Mouse (Mus musculus) right cerebral cortex, adult 18-20 months (tissue): ENCODE results near the gene Ptf1a.

Source experiments
- DNase-seq: peaks from one replicate; pipeline ENCODE4 v3.0.0; 2022; ENCODE audit warnings: mixed read lengths

Ptf1a gene

DNA sequence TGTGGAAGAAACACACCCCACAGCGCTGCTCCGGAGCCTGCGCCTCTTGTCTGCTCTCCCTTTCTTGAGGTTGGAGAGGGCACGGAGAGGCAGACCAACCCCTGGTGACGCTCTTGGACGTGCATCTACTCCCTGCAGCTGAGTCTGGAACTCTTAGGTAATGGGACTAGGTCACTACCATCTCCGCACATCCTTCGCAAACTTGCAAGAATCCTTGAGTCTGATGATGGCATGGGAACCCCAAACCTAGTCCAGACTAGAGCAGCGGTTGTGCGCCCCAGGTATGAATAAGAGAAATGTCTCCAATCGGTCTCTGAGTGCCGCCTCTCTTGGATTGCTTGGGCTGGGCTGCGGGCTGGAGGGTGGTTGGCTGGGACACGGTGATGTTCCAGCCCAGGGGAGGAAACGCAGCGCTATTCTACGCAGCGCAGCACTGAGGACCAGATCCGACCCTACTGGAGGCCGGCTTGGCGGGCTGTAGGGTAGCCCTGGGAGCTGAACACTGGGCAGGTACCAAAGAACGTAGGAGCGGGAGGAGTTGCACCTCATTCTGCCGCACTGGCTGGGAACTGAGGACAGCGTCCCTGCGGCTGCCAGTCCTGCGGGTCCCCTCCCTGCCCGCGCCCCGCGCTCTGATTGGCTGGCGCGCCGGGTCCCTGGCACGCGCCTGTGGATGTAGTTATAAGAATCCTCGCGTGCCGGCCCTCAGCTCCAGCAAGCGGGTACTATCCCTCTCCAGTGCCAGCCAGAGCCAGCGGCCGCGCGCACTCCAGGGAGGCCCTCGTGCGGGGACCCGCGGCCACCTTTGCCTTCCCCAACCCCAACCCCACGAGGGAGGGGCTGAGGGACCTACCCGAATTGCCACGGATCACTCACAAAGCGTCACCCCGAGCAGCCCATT, at the start of gene Ptf1a:
Gene Ptf1a (plus strand): TSS at position 733 of the 901 bp plus-strand sequence.
- no peak for DNase-seq

DNA sequence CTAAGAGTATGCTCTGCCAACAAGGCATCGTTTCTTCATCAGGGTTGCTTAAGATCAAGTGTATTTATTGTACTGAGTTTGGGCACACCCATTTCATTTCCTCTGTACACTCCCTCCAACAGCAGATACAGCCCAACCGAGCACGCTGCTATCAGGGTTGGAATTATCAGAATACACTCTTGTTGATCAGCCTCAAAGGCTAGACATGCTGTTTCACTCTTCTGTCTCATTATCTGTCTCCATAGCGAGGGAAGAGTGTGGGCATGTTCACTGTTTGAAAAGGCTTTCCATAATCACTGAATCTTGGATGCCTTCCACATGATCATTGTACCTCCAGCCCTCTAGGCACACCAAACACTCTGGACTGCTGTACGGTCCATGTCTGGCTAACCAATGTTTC, 40.1 kb upstream of the Ptf1a start:
- no peak for DNase-seq

DNA sequence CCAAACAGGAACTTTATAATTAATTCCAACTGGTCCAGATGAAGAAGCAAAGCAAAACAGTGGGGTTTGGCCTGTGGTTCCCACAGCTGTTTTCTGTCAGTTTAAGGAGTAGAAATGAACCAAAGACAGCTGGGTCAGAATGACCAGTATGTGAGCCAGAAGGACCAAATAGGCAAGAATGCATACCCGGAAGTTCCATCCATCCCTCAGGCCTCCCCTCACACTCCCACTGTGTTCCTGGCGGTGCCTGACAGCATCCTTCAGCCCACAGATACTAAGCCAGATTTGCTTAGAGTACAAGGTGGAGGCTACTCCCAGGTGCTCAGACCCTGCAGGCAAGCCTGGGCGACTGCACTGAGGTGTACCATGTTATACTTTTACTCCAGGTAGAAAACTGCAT, 38.9 kb upstream of the Ptf1a start:
- DNase-seq = no peak

DNA sequence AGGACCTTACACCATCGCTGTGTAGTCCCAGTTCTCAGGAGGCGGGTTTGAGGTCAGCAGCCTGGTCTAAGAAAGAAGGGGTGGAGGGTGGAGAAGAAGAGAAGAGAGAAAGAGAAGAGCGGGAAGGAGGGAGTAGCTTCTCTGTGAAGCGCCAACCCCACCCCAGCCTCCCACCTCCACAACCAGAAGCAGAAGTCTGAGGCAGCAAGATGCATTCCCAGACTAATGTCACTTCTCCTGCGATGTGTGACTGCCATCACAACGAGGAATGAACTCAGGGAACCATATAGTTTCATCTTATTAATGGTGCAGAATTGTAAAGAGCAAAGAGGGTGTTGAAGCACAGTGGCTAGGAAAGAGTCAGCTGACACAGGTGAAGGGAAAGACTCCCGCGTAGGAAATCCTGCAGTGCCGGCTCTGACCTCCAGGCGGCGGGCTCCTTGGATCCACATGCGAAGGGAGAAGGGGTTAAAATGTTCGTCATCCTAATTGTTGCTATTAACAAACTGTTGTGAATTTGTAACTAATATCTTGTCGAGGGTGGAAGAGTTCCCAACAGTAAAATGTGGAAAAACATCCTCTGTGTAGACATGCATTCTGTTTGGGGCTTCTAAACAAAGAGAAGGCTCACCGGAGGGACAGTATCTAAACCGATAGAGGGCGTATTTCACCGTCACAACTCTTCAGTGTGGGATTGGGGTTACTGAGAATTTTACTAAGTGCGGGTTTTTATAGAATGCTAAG, 31.1 kb upstream of the Ptf1a start:
- DNase-seq = peak; percentile 66

DNA sequence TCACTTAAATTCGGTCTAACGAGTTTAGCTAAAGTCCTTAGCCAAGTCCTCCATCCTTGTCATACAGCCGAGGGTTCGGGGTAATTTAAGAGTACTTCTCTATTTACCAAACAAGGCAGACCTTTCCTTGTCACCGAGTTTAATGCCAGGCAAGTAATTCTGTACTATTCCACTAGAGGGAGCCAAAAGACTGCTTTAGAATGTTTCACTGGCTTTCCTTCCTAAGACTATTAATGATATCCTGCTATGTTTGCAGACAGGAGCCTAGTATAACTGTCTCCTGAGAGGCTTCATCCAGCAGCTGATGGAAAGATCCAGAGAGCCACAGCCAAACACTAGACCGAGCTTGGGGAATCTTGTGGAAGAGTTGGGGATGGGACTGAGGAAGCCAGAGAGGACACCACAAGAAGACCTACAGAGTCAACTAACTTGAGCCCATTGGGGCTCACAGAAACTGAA, 30.4 kb upstream of the Ptf1a start:
- DNase-seq = peak; percentile 47

DNA sequence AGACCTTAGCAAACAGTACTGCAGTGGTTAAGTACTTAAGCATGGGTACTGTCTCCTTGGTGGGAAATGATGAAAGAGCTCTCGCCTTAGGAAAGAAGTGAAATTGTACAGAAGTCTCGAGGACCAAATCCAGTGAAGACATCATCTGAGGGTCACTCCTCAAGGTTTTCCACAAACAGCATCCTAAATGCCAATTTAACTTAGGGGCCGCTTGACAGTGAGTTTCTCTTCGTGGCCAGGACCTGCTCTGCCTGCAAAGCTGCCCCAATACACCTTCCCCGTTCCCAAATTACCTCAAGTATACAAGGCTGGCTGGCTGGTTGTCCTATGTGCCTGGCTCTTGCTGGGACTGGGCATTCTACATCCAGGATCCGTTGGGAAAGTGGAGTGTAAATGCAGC, 29.4 kb upstream of the Ptf1a start:
- DNase-seq = no peak

DNA sequence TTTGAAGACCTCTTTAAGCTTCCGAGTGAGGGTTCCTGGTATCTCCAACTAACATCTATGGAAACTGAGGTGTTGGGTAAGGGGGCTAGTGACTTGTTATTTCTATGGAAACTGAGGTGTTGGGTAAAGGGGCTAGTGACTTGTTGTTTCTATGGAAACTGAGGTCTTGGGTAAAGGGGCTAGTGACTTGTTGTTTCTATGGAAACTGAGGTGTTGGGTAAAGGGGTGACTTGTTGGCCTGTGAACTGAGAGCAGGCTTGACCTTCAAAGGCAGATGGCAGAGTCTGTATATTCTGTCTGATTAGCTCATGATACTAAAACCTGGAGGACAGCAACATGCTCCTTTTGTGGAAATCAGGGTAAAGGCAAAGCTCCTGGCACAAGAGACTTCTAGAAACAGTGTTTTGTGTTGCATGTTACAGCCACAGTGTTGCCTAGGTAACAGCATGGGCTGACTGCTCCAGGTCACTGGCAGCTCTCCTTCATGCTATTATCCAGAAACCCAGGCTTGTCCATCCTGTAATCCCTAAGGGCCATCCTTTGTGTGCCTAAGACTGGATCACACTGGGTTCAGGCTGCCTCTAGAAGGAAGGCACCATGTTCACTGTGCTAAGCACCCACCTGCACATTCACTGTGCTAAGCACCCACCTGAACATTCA, 25.6 kb upstream of the Ptf1a start:
- no peak for DNase-seq

DNA sequence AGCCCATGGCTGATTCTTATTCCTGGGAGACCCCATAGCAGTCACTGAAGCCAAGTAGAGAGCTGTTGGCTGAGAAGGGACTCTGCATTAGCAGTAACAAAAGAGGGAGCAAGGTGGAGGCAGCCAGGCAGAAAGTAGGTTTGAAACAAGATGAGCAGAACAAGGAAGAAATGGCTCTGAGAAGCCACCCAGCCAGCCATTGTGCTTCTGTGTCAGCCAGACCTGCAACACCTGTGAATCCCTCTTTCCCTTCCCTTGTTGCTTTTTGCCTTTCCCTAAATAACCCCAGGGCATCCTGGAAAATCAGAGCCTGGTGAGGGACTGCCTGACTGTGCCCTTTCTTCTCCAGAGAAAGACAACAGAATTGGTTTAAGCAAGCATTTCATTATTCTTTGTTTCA, 23.2 kb upstream of the Ptf1a start:
- DNase-seq = no peak

DNA sequence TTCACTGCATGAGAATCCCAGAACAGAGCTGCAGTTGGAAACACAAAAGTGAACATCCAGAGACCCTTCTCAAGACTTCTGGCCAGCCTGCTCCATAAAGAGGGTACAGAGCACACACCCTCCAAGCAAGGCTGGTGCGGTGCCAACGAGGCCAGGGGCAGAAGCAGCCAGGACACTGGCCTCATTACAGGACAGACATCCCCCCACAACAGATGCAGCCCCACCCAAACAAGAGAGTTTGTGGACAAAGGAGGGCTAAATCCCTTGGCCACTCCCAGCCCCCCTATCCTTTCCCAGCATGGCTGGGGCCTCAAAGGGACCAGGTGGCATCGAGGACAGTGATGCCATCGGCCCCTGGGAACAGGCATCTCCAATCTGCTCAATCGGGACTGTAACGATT, 22.4 kb upstream of the Ptf1a start:
- no peak for DNase-seq

DNA sequence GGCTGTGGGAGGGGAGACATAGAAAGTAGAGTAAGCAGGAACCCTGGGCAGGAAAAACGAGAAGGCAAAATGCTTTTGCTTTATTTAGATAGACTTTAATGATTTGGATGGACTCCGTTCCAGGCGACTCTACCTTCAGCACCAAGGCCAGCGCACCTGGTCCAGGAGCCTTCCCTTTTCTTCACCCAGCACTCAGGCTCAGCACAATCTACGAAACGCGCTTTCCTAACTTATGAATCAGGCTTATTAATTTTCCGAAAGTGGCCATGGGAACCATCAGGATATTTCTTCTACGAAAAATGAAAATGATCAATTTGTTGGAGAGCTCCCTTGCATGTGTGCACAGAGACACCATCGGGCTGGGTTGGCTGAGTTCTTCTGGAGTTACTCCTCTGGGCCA, 16.4 kb upstream of the Ptf1a start:
- DNase-seq = no peak

DNA sequence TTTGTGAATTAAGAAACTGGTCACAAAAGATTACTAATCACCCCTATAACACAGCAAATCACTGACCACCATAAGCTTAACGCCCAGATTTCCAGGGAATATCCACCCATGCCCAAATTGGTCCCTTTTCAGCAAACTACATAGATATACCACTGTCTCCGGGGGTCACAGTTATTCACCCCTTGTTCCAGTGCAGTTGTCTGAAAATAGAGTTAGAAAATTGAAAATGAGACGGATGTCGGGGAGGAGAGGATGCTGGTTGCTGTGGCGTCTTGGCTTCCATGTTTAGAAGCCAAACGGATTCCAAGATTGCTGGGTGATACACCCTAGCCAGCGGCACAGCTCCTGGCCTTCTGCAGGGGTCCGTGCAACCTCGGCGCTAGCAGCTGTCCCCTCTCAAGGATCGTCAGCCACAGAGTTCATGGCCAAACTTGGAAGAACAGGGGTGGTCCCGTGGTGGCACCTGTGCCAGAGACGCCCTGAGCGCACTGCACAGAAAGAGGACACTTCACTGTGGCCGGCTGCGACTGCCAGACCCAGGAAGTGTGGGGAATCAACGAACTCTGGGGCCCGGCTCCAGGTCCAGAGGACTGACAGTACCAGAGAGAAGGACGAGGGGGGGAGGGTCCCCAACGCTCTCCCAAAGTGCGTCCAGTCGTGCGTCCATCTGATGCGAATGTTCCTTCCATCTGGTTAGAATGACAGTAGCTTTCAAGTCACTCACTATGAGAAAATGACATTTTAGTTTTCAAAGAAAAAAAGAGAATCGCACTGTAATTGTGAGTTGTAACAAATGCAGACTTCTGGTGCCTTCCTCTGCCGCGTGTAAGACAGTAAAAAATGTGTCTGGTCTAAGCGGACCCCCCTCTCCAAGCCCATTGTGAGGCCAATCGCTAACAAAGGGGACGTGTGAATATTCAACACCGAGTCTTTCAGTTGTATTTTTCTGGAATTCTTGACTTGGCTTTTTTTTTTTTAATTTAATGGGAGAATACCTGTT, 15.5 kb upstream of the Ptf1a start:
- DNase-seq = no peak

DNA sequence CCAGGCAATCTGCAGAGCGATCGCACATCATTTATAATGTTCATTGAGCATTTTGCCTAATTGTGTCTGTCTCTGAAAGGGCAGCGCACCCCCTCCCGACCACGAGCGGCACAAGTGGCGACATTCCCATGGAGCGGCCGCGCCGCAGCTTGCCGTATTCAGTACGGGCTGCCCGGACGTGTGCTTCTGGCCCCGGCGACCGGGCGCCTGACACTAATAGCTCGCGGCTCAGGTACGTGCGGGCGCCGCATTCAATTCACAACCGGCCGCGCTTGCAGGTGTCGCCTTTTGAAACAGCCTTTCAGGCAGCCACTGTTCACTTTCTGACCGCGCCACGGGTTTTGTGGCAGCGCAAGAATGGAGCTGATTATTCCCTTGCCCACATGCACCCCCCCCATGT, 14.7 kb upstream of the Ptf1a start:
- no peak for DNase-seq

DNA sequence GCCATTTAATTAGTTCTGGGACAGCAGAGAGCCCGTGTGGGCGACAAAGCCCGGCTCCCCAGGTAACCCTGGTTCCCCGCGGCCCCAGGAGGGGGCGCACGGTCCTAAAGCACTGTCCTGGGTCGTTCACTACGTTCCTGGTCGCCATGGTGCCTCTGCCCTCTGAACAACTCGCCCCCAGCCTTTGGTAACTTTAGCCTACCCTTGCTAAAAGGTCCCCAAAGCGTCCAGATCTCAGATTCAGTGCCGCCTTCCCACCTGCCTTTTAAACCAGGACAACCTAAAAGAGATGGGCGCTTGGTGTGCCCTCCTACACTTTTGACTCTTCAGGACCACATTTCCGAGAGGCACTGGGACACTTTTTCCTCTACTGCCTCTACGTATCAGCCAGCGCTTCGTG, 14.3 kb upstream of the Ptf1a start:
- DNase-seq = no peak

DNA sequence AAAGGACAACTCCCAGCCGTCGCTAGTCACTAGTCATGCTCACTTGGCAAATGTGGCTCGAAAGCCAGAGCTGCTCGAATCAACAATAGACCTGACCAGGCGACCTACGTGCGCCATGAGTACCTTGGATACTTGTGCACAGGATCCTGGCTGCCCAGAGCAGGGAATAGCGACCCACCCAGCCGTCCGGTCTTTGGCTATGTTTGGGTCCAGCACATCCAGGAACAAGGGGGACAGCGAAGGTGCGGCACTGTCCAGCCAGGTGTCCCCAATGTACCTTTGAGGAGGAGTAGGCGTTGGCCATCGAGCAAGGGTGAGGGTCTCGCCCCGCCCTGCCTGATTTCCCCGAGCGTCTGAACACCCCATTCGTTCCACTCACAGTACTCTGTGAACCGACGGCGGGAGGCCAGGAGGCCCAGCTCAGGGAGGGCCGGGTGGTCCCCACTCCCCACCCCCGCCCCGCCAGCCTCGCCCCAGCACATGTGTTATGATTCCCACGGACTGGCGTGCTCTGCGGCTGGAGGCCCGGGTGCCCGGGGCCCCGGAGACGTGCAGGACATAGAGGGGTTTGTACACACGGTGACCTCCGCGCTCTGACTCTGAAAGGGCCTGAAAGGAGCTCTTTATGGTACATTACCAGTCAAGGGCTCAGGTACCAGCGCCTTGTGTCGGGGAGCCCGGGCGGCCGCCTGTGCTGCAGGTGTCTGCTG, 13.7 kb upstream of the Ptf1a start:
- DNase-seq = no peak

DNA sequence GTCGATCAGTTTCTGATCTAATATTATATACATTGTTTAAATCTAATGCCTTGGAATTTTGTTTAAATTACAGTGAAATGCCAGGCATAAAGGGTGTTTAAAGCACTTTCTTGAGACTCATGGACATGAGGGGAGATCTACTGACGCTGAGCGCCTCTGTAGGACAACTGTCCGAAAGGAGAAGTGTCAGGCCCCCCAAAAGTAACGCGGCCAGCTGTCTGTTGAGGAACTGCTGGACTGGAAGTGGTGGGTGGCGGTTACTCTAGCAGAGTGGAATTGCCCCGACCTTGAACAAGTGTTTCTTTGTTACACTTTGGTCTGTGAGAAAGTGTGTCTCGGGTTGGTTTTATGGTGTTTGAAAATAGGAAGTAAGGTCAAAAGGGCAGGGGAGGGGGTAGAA, 1.1 kb upstream of the Ptf1a start:
- DNase-seq = no peak

DNA sequence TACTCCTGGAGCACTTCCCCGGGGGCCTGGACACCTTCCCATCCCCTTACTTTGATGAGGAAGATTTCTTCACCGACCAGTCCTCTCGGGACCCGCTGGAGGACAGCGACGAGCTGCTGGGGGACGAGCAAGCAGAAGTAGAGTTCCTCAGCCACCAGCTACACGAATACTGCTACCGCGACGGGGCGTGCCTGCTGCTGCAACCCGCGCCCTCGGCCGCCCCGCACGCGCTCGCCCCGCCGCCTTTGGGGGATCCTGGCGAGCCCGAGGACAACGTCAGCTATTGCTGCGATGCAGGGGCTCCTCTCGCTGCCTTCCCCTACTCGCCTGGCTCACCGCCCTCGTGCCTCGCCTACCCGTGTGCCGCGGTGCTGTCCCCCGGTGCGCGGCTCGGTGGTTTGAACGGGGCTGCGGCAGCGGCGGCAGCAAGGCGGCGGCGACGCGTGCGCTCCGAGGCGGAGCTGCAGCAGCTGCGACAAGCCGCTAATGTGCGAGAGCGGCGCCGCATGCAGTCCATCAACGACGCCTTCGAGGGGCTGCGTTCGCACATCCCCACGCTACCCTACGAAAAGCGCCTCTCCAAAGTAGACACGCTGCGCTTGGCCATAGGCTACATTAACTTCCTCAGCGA, 523 bp downstream of the Ptf1a start:
- no peak for DNase-seq

DNA sequence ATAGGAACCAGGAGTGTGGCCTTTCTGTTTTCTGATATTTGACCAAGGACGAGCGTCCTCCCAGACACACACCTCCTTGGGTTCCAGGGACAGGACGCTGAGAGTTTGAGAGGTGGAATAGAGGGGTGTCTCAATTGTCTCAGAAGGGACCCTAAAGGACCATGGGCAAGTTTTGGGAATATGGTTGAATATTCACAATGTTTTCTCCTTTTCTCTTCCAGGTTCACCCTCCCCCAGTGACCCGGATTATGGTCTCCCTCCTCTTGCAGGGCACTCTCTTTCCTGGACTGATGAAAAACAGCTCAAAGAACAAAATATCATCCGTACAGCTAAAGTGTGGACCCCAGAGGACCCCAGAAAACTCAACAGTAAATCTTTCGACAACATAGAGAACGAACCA, 1.3 kb downstream of the Ptf1a start:
- no peak for DNase-seq

DNA sequence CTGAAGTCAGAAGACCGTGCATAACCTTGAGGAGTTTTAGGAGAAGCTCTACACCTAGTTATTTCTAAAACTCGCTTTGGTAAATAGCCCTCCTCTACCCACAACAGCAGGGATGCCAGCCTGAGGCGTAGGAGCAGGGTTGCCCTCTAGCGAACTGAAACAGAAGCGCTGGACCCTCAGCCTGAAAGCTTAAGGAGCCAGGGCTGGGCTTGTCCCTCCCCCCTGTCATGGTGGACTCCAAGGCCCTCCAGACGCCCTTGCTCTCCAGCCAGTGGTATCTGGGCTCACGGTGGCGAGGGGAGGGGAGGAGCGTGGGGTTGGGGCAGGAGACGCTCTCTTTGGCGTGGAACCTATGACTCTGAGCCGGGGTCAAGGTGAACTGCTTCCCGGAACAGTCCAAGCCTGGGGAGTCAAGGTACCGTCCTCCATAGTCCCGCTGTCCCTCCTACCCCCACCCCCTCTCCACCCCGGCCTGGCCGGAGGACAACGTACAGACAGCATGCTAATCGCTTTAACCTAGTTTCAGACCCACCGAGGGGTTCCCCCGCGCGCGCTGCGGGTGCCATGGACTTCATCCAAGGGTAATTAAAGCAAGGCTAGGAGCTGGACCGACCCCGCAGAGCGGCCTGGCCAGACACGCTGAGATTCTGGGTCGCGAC, 2.7 kb downstream of the Ptf1a start:
- no peak for DNase-seq

DNA sequence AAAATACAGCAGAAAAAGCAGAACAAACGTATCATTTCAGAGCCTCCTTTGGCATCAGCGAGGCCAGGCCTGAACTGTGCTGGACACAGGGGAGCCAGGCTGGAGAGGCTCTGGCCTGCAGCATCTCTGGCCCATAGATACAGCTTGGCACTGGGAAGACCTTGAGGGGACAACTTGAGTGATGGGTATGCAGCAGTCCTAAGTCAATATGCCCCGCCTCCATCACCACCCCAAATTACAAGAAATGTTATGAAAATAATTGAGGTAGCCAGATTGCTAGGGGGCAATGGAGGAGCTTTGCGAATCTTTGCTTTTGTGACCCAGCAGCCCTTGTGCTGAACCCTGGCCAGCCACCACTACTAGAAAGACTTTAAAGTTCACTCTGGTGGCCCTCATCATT, 3.8 kb downstream of the Ptf1a start:
- no peak for DNase-seq

DNA sequence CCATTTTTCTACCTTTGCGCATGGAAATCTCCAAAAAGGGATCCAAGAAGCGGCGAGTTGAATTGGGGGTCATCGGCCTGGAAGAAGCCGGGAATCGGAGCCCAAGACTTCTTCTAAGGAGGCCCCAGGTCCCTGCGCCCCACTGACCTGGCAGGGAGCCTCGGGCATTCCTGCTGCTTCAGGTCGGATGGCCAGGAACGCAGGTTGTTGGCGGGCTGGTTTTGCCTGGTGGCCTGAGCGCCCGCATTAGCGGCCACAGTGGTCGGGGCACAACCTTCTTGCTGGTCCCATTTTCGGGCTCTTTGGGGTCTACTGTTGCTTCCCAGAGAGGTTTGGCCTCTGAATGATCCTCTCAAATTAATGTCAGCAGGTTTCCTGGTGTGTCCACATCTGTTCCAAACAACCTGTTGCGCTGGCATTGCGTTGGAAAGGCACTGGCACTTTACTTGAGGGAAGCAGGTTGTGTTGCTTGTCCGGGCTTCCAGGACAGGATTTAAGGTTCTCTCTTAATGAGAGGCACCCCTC, 7.1 kb downstream of the Ptf1a start:
- no peak for DNase-seq
